Mouse (Mus musculus): Measurements from ENCODE around the gene Adgrf3.

Adgrf3 gene

GRCm38 (mm10) chr5:30152007-30152406 lies 53.5 kb downstream of the Adgrf3 start:
- no peak for DNase-seq (ENCODE audit: low read depth, low spot score)

- DNase-seq (ENCODE audit: low read depth, low spot score) = no peak
These were observed 57.2 kb downstream of the Adgrf3 start for GRCm38 (mm10) chr5:30148133-30148920.

GRCm38 (mm10) chr5:30146526-30146925 lies 59.0 kb downstream of the Adgrf3 start:
- no peak for DNase-seq (ENCODE audit: low read depth, low spot score)
